Mouse (Mus musculus) frontal cortex, adult (tissue): ENCODE results near the gene Stxbp5l.
"Not testable (repeated sequence)": the region's sequence is repeated elsewhere in the genome, so short reads cannot be mapped to it uniquely, and the experiment has no call there.

ENCODE experiments used
- ATAC-seq: cut with Nextera tagmentation; 2 replicates; pipeline ENCODE4 v1.9.2; 2017; ENCODE audit warnings: mild to moderate bottlenecking, moderate library complexity, mixed read lengths; ENCODE audit not compliant: low TSS enrichment

The Stxbp5l gene

GRCm38 (mm10) chr16:37280206-37280605, 104.6 kb downstream of the Stxbp5l start:
- no peak for ATAC-seq

GRCm38 (mm10) chr16:37273681-37274080, 111.1 kb downstream of the Stxbp5l start:
- ATAC-seq = no peak

- no peak for ATAC-seq
Measured at GRCm38 (mm10) chr16:37261678-37262077, 123.1 kb downstream of the Stxbp5l start.

- ATAC-seq = no peak
Measured at GRCm38 (mm10) chr16:37219151-37219550, 165.6 kb downstream of the Stxbp5l start.

- ATAC-seq = no peak
Measured at GRCm38 (mm10) chr16:37208783-37209182, 176.0 kb downstream of the Stxbp5l start.

- no peak for ATAC-seq
Measured at GRCm38 (mm10) chr16:37194152-37194551, 190.6 kb downstream of the Stxbp5l start.

GRCm38 (mm10) chr16:37125190-37125589, 259.6 kb downstream of the Stxbp5l start:
- not testable (repeated sequence) for ATAC-seq

GRCm38 (mm10) chr16:37109285-37109684, 275.5 kb downstream of the Stxbp5l start:
- ATAC-seq = peak; percentile 92

GRCm38 (mm10) chr16:37108763-37109162, 276.0 kb downstream of the Stxbp5l start:
- no peak for ATAC-seq

GRCm38 (mm10) chr16:37094169-37094833, 290.5 kb downstream of the Stxbp5l start:
- no peak for ATAC-seq

GRCm38 (mm10) chr16:37089648-37090047, 295.1 kb downstream of the Stxbp5l start:
- no peak for ATAC-seq

GRCm38 (mm10) chr16:37072354-37072753, 312.4 kb downstream of the Stxbp5l start:
- no peak for ATAC-seq
